Mouse (Mus musculus) embryonic fibroblast, embryonic 13.5 days (primary cell): Measurements from ENCODE around the gene Galr3. TPM values are rescaled to one million over a fixed set of nuclear protein-coding genes. Genes with fewer than 3 reads are reported as not detected.
A peak's percentile ranks its signal among the peaks of the same experiment; 100 is the strongest.

Source experiments
- H3K27ac ChIP-seq: 2 replicates; pipeline ENCODE4 v1.5.1; 2012; ENCODE audit warnings: low read length, control low read depth, inconsistent platforms; ENCODE audit not compliant: insufficient read depth
- H3K4me1 ChIP-seq: 2 replicates; pipeline ENCODE4 v1.6.1; 2011; ENCODE audit warnings: low read length; ENCODE audit not compliant: control insufficient read depth, insufficient read depth
- H3K4me3 ChIP-seq: 2 replicates; pipeline ENCODE4 v1.5.1; 2011; ENCODE audit warnings: mild to moderate bottlenecking, control low read depth, low read length; ENCODE audit not compliant: insufficient read depth
- CTCF ChIP-seq: IDR thresholded peaks from 2 replicates; pipeline ENCODE4 v1.5.1; 2011; ENCODE audit warnings: mild to moderate bottlenecking, control low read depth, low read length, moderate library complexity, borderline replicate concordance; ENCODE audit not compliant: insufficient read depth
- POLR2A ChIP-seq: IDR thresholded peaks from 2 replicates; pipeline ENCODE4 v1.6.1; 2011; ENCODE audit warnings: low read depth, mild to moderate bottlenecking, control low read depth, low read length, moderate library complexity
- polyA plus RNA-seq: library from polyadenylated mRNA; stranded (reverse); fragments of >200 nt; gene quantifications from 2 replicates; pipeline ENCODE4 v1.2.4, GENCODE M21; 2011; ENCODE audit warnings: low read depth; ENCODE audit not compliant: missing spikeins, insufficient read length

Galr3 gene
- polyA plus RNA-seq, 1 experiment: not detected

DNA sequence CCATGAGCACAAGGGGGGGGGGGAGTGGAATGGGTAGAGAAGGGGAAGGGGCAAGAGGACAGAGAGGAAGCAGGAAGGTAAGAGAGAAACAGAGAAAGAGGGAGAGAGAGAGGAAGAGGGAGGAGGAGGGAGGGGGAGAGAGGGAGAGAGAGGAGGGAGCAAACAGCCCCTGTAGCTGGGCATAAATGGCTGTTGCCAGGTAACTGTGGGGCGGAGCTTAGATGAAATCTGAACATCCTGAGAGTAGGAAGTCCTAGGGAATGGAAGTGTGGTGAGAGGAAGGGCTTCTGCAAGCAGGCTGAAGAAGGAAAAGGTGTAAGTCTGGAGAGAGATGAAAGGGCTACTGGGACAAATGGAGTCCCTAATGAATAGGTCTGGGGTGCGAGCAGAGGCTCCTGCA lies 24.6 kb downstream of the Galr3 start:
- TF ChIP-seq POLR2A (no peak), CTCF (no peak)
- Histone ChIP-seq H3K27ac (no peak overlapping the region), H3K4me3 (no peak overlapping the region), H3K4me1 (no peaks in the 10 kb centered on the region)

DNA sequence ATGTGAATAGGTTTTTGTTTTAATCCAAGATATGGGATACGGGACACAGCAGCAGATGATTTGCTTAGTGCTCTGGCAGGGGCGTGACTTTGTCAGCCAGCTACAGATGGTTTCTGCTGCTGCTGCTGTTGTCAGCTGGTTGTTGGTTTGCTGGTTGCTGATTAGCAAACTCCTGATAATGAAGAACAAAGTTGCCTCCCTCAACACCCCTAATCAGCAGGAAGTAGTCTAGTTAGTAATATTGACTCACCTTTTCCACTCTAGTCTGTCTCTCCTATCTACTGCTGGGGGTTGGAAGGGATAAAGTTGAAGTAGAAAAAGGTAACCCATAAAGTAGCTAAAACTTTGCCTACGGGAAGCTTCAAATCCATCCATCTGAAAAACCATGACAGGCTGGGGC lies 25.9 kb downstream of the Galr3 start:
- Histone ChIP-seq H3K27ac (no peak overlapping the region), H3K4me1 (no peaks in the 10 kb centered on the region), H3K4me3 (no peak overlapping the region)
- TF ChIP-seq POLR2A: no peak
- TF ChIP-seq CTCF: no peak

DNA sequence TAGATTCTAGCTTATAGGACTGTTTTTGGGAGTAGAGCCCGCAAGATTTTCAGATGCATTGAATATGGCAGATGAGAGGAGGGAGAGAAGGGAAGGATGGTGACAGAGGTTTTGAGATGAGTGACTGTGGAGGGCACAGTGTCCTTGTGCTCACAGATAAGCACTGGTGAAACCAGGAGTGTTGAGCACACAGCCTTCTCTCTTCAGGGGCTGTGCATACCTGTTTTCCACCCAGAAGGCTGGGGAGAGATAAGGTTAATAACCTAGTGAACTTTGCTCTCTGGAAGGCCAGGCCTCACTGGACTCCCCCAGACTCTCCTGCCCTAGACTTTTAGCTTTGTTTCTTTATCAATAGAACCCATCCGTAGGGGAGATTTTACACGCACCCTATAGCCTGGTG lies 26.7 kb downstream of the Galr3 start:
- H3K27ac ChIP-seq: no peak overlapping the region
- H3K4me1 ChIP-seq: no peaks in the 10 kb centered on the region
- no peak overlapping the region for H3K4me3 ChIP-seq
- TF ChIP-seq POLR2A (no peak), CTCF (no peak)

DNA sequence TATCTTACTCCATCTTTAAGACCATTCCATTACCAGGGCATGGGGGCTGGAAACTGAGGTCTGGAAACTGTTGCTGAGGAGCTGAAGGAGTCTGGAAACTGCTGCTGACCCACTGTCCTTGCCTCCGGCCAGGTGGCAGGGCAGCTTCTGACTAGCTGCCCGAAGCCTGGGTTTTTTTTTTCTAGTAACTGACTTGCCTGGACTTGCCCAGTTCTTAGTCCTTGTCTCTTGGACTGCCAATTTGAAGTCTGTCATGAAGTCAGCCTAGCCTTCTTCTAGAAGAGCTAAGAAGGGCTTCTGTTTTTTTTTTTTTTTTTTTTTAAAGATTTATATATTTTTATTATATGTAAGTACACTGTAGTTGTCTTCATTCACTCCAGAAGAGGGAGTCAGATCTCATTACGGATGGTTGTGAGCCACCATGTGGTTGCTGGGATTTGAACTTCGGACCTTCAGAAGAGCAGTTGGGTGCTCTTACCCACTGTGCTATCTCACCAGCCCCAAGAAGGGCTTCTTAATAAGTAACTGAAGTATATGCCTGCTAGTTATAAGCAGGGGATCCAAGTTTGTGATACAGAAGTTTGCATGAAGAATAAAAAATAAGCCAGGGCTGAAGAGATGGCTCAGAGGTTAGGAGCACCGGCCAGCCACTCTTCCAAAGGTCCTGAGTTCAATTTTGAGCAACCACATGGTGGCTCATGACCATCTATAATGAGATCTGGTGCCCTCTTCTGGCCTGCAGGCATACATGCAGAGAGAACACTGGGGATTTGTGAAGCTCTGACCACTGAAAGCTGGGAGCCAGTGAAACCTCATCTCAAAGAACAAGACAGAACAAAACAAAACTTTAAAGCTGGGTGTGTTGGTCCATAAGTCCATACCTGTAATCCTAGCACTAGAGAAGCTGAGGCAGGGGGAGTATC lies 29.7 kb downstream of the Galr3 start:
- Histone ChIP-seq H3K27ac (no peak overlapping the region), H3K4me1 (no peaks in the 10 kb centered on the region), H3K4me3 (no peak overlapping the region)
- TF ChIP-seq POLR2A (no peak), CTCF (peak; percentile 30; the same call in 1 of the 2 replicates)

DNA sequence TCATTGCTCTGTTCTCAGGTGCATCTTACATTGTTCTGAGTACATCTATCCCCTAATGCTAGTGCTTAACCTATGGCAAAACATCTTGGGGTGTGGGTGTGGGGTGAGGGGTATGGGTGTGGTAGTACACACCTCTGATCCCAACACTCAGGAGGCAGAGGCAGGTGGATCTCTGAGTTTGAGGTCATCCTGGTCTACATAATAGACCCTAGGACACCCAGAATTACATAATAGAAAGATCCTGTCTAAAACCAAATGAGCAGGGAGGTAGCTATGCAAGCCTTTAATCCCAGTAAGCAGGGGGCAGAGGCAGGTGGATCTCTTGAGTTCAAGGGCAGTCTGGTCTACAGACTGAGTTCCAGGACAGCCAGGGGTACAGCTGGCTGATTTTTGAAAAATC lies 32.1 kb downstream of the Galr3 start:
- TF ChIP-seq POLR2A (no peak), CTCF (no peak)
- H3K4me1 ChIP-seq: no peaks in the 10 kb centered on the region
- H3K27ac ChIP-seq: no peak overlapping the region
- H3K4me3 ChIP-seq: no peak overlapping the region

DNA sequence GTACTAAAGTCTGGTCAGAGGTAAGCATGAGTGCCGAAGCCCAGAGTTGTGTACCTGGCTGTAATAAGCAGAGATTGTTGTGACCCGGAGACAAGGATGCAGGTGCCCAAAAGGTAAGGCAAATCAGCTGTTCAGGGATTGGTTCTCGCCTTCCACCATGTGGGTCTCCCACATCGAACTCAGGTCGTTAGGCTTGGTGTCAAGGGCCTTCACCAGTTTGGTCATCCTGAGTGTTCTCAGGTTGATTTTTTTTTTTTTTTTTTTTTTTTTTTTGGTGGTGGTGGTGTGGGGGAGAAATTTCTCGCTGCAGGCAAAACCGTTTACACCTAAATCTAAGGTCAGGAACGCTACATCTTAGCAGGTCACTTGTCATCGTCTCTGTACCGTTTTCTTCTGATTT lies 32.8 kb downstream of the Galr3 start:
- TF ChIP-seq CTCF (no peak), POLR2A (no peak)

DNA sequence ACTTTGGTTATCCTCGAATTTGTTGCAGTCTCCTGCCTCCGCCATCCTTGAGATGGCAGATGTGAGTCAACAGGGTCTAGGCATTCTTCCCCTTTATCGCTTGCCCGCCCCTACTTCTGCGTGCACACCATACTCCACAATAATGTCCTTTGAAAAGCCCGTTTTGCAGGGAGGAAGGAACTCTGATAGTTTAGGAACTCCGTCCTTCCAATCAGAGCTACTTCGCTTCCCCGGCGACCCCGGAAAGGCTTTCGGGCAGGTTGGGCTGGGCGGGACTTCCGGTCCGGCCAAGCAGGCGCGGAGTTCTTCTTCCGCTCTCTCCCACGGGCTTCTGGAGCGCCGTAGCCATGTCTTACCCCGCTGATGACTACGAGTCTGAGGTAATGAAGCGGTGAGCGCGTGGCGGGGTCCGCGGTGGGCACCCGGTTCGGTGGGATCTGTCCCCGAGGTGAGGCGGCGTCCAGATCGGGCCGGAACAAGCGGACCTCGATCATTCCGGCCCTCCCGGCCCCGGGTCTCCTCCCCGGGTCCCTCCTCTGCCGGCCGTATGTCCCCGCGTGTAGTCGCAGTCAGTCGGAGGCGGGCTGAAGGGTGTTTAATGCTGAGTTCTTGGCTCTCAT lies 33.3 kb downstream of the Galr3 start, which contains the start of gene Eif3l:
TSS of gene Eif3l (plus strand) at position 267 of the 620 bp plus-strand sequence.
- peak within 1 kb of the TSS; percentile 78 for H3K4me3 ChIP-seq
- TF ChIP-seq POLR2A: peak; percentile 90
- TF ChIP-seq CTCF: no peak
- H3K4me1 ChIP-seq: no peaks in the 10 kb centered on the region
- H3K27ac ChIP-seq: peak within 1 kb of the TSS; percentile 62

More for the DNA sequence above, 32.8 kb downstream of the Galr3 start:
- Histone ChIP-seq H3K27ac (peak overlapping the region; percentile 62), H3K4me3 (peak overlapping the region; percentile 53), H3K4me1 (no peaks in the 10 kb centered on the region)

DNA sequence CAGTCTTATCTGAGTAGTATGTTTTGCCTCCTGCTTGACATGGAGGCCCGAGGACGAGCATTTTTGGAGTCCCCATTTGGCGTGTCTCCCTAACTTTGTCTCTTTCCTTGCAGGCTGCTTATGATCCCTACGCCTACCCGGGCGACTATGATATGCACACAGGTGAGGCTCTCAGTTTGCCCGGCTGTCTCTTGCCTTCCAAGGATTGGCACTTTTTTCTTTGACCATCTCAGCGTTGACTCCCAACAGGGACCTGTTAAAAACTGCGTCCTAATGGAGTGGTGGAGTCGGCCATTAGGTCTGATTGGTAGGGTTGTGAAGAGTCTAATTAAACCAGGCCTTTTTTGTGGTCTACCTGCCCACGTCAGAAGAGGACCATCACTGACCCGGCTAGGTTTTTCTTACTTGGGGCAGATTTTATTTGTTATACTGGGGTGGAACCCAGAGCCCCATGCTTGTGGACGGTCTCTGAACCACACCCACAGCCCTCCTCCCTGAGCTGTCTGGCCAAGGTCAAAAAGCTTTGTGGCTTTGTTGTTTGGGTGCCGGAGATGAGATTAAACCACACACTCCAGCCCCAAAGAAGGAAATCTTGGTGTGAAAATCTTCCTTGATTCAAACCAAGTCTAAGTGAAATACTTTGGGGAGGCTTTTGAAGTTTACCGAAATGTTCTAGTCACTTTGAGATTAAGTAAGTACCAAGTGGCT lies 34.1 kb downstream of the Galr3 start:
- TF ChIP-seq POLR2A: no peak
- TF ChIP-seq CTCF: no peak
- Histone ChIP-seq H3K27ac (no peak overlapping the region), H3K4me3 (peak overlapping the region; percentile 78), H3K4me1 (no peaks in the 10 kb centered on the region)

DNA sequence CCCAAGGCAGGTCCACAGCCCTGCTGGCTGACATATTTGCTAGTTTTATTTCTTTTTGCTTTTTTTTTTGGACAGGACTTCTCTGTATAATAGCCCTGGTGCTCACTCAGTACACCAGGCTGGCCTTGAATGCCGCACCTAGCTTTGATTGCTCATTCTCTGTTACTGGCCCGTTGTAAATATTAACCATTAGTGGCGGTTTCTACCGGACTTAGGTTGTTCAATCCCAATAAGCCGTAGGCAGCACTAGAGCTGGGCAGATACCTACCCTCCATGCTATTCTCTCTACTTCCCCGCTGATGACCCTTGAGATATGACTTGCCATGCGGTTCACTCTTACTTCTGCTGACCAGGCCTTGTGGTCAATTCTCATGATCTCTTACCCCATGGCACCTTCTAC lies 37.9 kb downstream of the Galr3 start:
- Histone ChIP-seq H3K4me1 (no peaks in the 10 kb centered on the region), H3K4me3 (no peak overlapping the region), H3K27ac (no peak overlapping the region)
- TF ChIP-seq POLR2A (no peak), CTCF (no peak)

DNA sequence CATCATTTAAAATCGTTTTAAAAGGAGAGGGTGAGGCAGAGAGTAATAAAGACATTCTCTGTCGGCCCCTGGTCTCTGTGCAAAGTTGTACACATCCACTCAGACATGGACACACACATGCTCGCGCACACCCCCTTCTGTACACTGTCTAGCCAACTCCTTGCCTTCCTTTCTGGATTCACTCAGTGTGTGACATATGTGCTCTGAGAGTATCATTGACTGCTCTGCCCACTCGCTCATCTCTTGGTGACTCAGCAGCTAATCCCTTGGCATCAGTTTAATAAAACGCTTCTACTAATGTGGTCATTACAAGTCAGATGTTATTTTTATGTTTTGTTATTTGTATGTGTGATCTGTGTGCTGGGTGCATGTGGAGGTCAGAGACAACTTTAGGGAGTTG lies 50.6 kb downstream of the Galr3 start:
- H3K4me3 ChIP-seq: no peak overlapping the region
- H3K27ac ChIP-seq: no peak overlapping the region
- no peaks in the 10 kb centered on the region for H3K4me1 ChIP-seq
- TF ChIP-seq POLR2A: no peak
- no peak for TF ChIP-seq CTCF

Other genes starting within 250 kb of the Galr3 start
- 5.9 and 6.4 TPM in 2 replicates for gene Card10, start 238.8 kb upstream of the Galr3 start, polyA plus RNA-seq
- 26.1 and 30.9 TPM in 2 replicates for gene Cdc42ep1, start 199.3 kb upstream of the Galr3 start, polyA plus RNA-seq
- gene Lgals2, start 186.4 kb upstream of the Galr3 start, polyA plus RNA-seq: not detected in 2 replicates
- 33.1 and 33.2 TPM in 2 replicates for gene Gga1, start 164.7 kb upstream of the Galr3 start, polyA plus RNA-seq
- gene Gm49510, start 142.2 kb upstream of the Galr3 start, polyA plus RNA-seq: 0.61 TPM in 1 of 2 replicates, not detected in the other
- gene Sh3bp1, start 142.1 kb upstream of the Galr3 start, polyA plus RNA-seq: 44.1 and 47.8 TPM in 2 replicates
- 3.0 and 4.2 TPM in 2 replicates for gene Pdxp, start 128.0 kb upstream of the Galr3 start, polyA plus RNA-seq
- gene Lgals1, start 115.2 kb upstream of the Galr3 start, polyA plus RNA-seq: 4,027 and 4,662 TPM in 2 replicates
- 46.6 and 55.4 TPM in 2 replicates for gene Nol12, start 107.0 kb upstream of the Galr3 start, polyA plus RNA-seq
- 34.2 and 45.6 TPM in 2 replicates for gene Triobp, start 94.2 kb upstream of the Galr3 start, polyA plus RNA-seq
- gene H1f0, start 13.4 kb upstream of the Galr3 start, polyA plus RNA-seq: 107 and 206 TPM in 2 replicates
- gene Ankrd54, start 21.0 kb downstream of the Galr3 start, polyA plus RNA-seq: 10.4 and 13.8 TPM in 2 replicates
- 247 and 268 TPM in 2 replicates for gene Eif3l, start 33.3 kb downstream of the Galr3 start, polyA plus RNA-seq
- gene Micall1, start 67.0 kb downstream of the Galr3 start, polyA plus RNA-seq: 17.0 and 27.4 TPM in 2 replicates
- 82.7 and 96.6 TPM in 2 replicates for gene Polr2f, start 99.1 kb downstream of the Galr3 start, polyA plus RNA-seq
- 1.7 and 2.2 TPM in 2 replicates for gene 1700088E04Rik, start 99.4 kb downstream of the Galr3 start, polyA plus RNA-seq
- 1.0 TPM in 1 of 2 replicates, not detected in the other for gene Sox10, start 123.4 kb downstream of the Galr3 start, polyA plus RNA-seq
- 11.7 and 15.2 TPM in 2 replicates for gene Pick1, start 187.3 kb downstream of the Galr3 start, polyA plus RNA-seq
- gene Gm49486, start 187.5 kb downstream of the Galr3 start, polyA plus RNA-seq: 0.72 and 0.77 TPM in 2 replicates
- gene Slc16a8, start 212.9 kb downstream of the Galr3 start, polyA plus RNA-seq: not detected in 2 replicates
- gene Baiap2l2, start 243.7 kb downstream of the Galr3 start, polyA plus RNA-seq: 0.23 TPM in 1 of 2 replicates, not detected in the other